Mouse (Mus musculus) forebrain, embryonic 16.5 days (tissue): ENCODE data around the gene Grrp1. TPM values are rescaled to one million over a fixed set of nuclear protein-coding genes. Genes with fewer than 3 reads are reported as not detected.

Source experiments
- ATAC-seq: fragments of 200-750 bp; cut with Nextera tagmentation; 2 replicates; pipeline ENCODE4 v1.8.0; 2017; ENCODE audit warnings: mild to moderate bottlenecking, moderate library complexity
- H3K27ac ChIP-seq: fragments of 300-500 bp; sonication (generic); 2 replicates; pipeline ENCODE4 v1.5.1; 2014; ENCODE audit warnings: low read length, control low read depth
- H3K27me3 ChIP-seq: fragments of 300-500 bp; sonication (generic); replicated peaks from 2 replicates; pipeline ENCODE4 v1.6.1; 2014; ENCODE audit warnings: low read length; ENCODE audit not compliant: control insufficient read depth, insufficient read depth
- H3K36me3 ChIP-seq: fragments of 300-500 bp; sonication (generic); 2 replicates; pipeline ENCODE4 v1.6.1; 2014; ENCODE audit not compliant: control insufficient read depth, insufficient read depth
- H3K4me1 ChIP-seq: fragments of 300-500 bp; sonication (generic); replicated peaks from 2 replicates; pipeline ENCODE4 v1.6.1; 2014; ENCODE audit warnings: low read length; ENCODE audit not compliant: control insufficient read depth, insufficient read depth
- H3K4me2 ChIP-seq: fragments of 300-500 bp; sonication (generic); 2 replicates; pipeline ENCODE4 v1.6.1; 2014; ENCODE audit warnings: mild to moderate bottlenecking, low read length, control low read depth
- H3K4me3 ChIP-seq: fragments of 300-500 bp; sonication (generic); replicated peaks from 2 replicates; pipeline ENCODE4 v1.5.1; 2014; ENCODE audit warnings: mild to moderate bottlenecking, low read length, control low read depth
- H3K9ac ChIP-seq: fragments of 300-500 bp; sonication (generic); replicated peaks from 2 replicates; pipeline ENCODE4 v1.6.1; 2014; ENCODE audit warnings: low read depth, low read length, control low read depth
- H3K9me3 ChIP-seq: fragments of 300-500 bp; sonication (generic); 2 replicates; pipeline ENCODE4 v1.6.1; 2016; ENCODE audit warnings: low read length; ENCODE audit not compliant: control insufficient read depth
- WGBS: fragments of 180-500 bp; shearing (Covaris S2); extraction: QIAGEN DNeasy Blood & Tissue Kit; methylation state at CpG from one replicate; pipeline ENCODE4 v1.1.7; 2014; 5-methylcytosine and 5-hydroxymethylcytosine counted together
- polyA plus RNA-seq: library from polyadenylated mRNA; unstranded; fragments of >200 nt; fragmentation: Nextera tagmentation; extraction: Ambion mirVana; gene quantifications from 2 replicates; pipeline ENCODE4 v1.2.1, GENCODE M21; 2015

Grrp1 gene
- polyA plus RNA-seq, 1 experiment from 2014 or later: 12.5 TPM

DNA sequence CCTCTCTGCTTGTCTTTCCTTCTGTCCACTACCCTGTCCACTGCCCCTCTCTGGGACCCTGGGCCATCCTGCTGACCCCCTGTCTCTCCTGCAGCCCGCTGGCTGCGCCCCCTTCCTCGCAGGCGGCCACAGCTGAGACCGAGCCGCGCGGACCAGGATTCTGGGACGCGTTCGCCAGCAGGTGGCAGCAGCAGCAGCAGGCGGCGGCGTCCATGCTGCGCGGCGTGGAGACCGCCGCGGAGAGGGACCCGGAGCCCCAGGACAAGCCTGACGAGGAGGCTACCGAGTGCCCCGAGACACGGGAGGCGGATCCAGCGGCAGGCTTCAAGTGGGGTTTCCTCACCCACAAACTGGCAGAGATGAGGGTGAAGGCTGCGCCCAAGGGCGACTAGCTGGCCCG lies 4.3 kb downstream of the Grrp1 start:
- peak; percentile 48 for ATAC-seq
- Histone ChIP-seq H3K27me3 (peaks cover 52% of the 10 kb centered on the region), H3K4me3 (peak overlapping the region; percentile 59), H3K9me3 (no peaks in the 10 kb centered on the region), H3K27ac (no peak overlapping the region), H3K4me1 (peaks cover 42% of the 10 kb centered on the region), H3K9ac (peak overlapping the region; percentile 49), H3K4me2 (peak overlapping the region; percentile 78), H3K36me3 (no peaks in the 10 kb centered on the region)
- WGBS: under 1% methylated on average over 30 of the region's 30 CpGs

DNA sequence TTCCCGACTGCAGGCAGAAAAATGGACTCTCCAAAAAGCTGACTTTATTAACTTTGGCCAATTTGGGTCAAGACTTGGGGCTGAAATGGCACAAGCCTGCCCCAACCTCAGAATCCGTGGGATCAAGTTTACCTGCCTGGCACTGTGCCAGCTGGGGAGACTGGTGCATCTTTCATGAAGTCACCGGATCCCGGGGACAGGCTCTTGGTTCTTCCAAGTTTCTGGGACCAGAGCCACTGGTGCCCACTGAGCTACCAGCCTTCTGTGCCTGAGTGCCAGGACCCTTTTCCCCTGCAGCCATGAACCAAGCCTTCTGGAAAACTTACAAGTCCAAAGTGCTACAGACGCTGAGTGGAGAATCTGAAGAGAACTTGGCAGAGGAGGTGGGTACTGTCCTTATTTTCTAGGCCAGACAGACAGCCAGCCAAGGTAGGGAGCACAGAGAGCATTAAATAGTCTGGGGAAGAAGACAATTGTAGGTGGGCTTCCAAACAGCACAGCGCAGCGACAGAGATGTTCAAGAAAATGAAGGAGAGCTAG lies 7.1 kb downstream of the Grrp1 start, which contains the start of gene Gm30191:
Gene Gm30191, plus strand, starts transcription at position 217 of the 540 bp plus-strand sequence.
- Histone ChIP-seq H3K27ac (no peak within 1 kb of the TSS), H3K4me2 (peak within 1 kb of the TSS; percentile 70), H3K36me3 (no peaks in the 10 kb centered on the region), H3K27me3 (peaks cover 27% of the 10 kb centered on the region), H3K9ac (peak within 1 kb of the TSS; percentile 72; the same call in 1 of the 2 replicates), H3K4me3 (peak within 1 kb of the TSS; percentile 78), H3K9me3 (no peaks in the 10 kb centered on the region), H3K4me1 (peaks cover 35% of the 10 kb centered on the region)
- no peak for ATAC-seq
- 65% methylated on average over 7 of the region's 7 CpGs for WGBS

DNA sequence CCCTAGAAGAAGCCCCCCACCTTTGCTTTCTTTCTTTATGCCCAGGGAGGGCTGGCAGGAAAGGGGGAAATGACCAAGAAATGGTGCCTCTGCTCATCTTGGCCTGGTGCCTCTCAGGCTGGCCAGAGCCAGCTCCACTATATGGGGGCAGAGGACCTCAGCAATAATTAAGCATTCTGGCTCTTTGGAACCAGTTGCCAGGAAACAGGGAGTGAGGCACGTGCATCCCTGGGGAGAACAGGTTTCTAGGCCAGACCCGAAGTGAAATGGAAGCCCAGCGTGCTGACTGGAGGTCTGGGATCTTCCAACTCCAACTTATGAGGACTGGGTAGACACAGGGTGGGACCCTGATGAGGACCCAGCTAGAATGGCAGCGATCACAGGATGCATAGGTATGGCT lies 7.7 kb downstream of the Grrp1 start:
- Histone ChIP-seq H3K9ac (no peak overlapping the region), H3K4me3 (no peak overlapping the region), H3K27ac (no peak overlapping the region), H3K4me2 (no peak overlapping the region), H3K9me3 (no peaks in the 10 kb centered on the region), H3K36me3 (no peaks in the 10 kb centered on the region), H3K4me1 (peaks cover 32% of the 10 kb centered on the region), H3K27me3 (peaks cover 23% of the 10 kb centered on the region)
- ATAC-seq: peak; percentile 14; the same call in 1 of the 2 replicates
- WGBS: 29% methylated on average over 4 of the region's 4 CpGs

DNA sequence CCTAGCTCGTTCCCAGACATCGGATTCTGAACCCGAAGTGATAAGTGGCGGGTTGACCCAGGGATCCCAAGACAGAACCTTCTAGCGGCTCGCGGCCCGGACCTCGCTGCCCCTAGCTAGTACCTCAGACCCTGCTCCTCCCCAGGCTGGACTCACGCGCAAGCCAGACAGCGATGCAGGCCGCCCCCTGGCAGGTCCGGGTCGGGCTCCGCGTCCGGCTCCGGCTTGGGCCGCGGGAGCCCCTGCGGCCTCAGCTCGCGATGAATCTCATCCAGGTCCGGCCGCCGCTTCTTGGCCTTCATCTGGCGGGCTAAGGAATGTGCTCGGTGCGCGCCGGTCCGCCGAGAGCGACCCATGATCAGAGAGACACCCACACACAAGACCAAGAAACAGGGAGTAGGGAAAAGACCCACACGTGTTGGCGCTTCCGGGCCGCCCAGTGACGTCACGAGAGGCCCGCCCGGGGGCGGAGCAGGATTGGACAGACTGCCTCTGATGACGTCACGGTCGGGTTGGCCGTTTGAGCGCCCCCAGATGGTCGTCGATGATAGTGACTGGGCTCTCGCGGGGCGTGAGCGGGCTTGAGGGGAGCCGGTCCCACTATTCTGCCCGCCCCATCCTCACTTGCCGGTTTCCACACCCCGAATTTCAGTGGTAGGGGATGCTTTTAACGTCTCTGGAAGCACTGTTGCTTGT lies 8.6 kb downstream of the Grrp1 start, which contains the start of gene Zfp593:
Gene Zfp593, minus strand, starts transcription at position 445 of the 696 bp plus-strand sequence.
- Histone ChIP-seq H3K27me3 (peaks cover 14% of the 10 kb centered on the region; the same call in 1 of the 2 replicates), H3K4me3 (peak within 1 kb of the TSS; percentile 78), H3K27ac (no peak within 1 kb of the TSS), H3K36me3 (no peaks in the 10 kb centered on the region), H3K9ac (peak within 1 kb of the TSS; percentile 72), H3K4me1 (peaks cover 23% of the 10 kb centered on the region), H3K4me2 (peak within 1 kb of the TSS; percentile 70), H3K9me3 (no peaks in the 10 kb centered on the region)
- WGBS: under 1% methylated on average over 60 of the region's 60 CpGs
- ATAC-seq: peak; percentile 73

DNA sequence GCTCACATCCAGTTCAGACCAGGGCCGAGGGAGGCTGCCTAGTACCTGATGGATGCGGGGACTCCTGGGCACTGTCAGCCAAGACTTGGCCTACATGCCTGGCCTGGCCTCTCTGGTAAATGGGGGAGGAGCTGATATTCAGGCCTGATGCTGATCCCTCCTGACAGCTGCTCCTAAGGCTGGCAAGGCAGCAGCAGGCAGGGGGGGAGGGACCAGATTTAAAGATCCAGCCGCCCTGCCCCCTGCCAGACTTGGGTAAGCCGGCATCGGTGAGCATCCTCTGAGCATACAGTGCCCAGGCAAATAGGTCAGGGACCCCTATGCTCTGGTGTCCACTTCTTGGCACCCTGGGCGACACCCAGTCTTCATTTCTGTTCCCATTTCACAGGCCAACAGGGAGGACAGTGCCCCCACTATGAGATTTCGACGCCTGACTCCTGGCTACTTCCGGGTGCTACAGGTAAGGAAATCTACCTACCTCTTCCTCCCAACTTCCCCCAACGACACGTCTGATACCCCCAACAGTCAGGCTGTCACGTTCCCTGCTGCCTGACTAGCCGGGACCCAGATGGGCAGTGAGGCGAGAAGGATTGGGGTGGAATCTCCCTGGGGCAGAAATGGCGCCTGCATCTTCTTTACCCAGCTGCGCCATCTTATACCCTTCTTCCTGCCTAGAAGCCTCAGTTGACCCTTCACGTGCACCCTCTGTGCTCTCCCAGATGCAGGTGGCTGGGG lies 10.2 kb downstream of the Grrp1 start, which contains the start of gene E130218I03Rik:
Gene E130218I03Rik, plus strand, starts transcription at position 147 of the 735 bp plus-strand sequence.
- Histone ChIP-seq H3K27ac (no peak within 1 kb of the TSS), H3K4me1 (peaks cover 16% of the 10 kb centered on the region), H3K36me3 (no peaks in the 10 kb centered on the region), H3K9ac (no peak within 1 kb of the TSS; the same call in 1 of the 2 replicates), H3K9me3 (no peaks in the 10 kb centered on the region), H3K4me2 (peak within 1 kb of the TSS; percentile 70; the same call in 1 of the 2 replicates), H3K27me3 (peaks cover 6% of the 10 kb centered on the region; the same call in 1 of the 2 replicates), H3K4me3 (no peak within 1 kb of the TSS)
- no peak for ATAC-seq
- WGBS: 93% methylated on average over 17 of the region's 17 CpGs

DNA sequence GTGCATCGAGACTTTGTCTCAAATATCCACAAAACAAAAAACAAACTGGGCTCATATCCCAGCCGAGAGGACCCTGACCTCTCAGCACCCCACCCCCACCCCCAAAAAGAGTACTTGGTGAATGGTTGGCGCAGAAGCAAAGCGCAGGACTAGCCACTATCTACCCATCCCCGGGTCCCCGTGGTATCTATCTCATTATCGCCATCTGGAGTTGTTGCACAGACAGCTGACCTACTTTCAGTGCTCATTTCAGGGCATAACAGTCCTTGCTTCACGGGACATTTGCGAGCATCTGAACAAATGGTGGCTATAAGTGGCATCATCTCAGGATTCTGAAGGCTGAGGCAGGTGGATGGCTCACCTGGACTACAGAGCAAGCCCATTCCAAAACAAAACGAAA lies 15.2 kb downstream of the Grrp1 start:
- peaks cover 7% of the 10 kb centered on the region for H3K4me1 ChIP-seq
- H3K9me3 ChIP-seq: no peaks in the 10 kb centered on the region
- H3K4me2 ChIP-seq: peak overlapping the region; percentile 8; the same call in 1 of the 2 replicates
- no peak overlapping the region for H3K9ac ChIP-seq
- H3K4me3 ChIP-seq: no peak overlapping the region
- H3K36me3 ChIP-seq: no peaks in the 10 kb centered on the region
- ATAC-seq: no peak
- H3K27me3 ChIP-seq: peaks cover 3% of the 10 kb centered on the region
- WGBS: 11% methylated on average over 10 of the region's 10 CpGs
- H3K27ac ChIP-seq: no peak overlapping the region

DNA sequence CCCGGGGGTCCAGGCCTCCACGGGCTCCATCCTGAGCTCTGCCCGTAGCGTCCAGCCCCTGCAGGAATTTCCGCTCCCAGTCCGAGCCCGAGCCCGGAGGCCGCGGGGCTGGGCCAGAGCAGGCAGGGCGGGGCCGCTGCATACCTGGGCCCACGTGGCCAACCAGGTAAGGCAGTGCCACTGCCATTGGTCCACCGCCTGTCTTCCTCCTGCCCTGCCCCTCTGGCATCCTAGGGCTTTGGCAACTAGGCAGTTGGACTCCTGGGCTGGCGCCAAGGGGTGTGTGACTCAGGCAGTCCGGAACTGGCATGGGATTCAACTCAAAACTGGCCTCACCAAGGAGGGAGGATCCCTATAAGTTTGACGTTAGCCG lies 15.6 kb downstream of the Grrp1 start, which contains the start of gene Cnksr1:
Gene Cnksr1, minus strand, starts transcription at position 121 of the 373 bp plus-strand sequence.
- ATAC-seq: no peak
- H3K36me3 ChIP-seq: no peaks in the 10 kb centered on the region
- WGBS: 5% methylated on average over 18 of the region's 18 CpGs
- no peak within 1 kb of the TSS for H3K27ac ChIP-seq
- H3K4me2 ChIP-seq: peak within 1 kb of the TSS; percentile 8; the same call in 1 of the 2 replicates
- no peak within 1 kb of the TSS for H3K9ac ChIP-seq
- H3K27me3 ChIP-seq: peaks cover 3% of the 10 kb centered on the region
- no peak within 1 kb of the TSS for H3K4me3 ChIP-seq
- H3K9me3 ChIP-seq: no peaks in the 10 kb centered on the region
- peaks cover 7% of the 10 kb centered on the region for H3K4me1 ChIP-seq

DNA sequence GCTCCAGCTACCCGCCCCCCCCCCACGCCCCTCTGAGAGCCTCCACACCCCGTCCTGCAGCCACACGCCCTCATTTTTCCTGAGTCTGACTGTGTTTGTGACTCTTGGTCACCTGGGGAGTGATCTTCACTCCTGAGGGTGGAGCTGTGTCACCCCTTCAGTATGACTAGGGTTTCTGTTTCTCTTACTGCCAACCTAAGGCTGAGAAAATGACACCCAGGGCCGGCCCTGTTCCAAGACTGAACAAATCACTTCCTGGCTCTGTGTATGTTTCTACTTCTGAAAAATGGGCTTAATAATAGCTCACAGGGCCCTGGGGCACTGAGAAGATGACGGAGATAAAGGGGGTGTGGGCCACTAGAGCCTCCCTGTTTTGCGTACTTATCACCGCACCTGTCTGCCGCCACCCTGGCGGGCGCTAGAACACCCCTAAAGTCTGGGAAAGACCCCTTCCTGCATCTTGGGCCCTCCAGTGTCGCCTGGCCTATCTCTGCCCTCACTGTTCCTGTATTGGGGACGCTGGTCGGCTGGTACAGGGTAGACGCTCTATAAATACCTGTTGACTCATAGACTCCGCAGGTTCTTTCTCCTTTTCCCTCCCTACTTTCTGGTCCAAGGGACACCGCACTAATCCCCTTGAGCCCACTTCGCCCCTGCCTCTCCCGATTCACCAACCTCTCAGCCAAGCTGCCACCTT lies 16.2 kb downstream of the Grrp1 start:
- 21% methylated on average over 19 of the region's 19 CpGs for WGBS
- H3K27ac ChIP-seq: no peak overlapping the region
- peaks cover 7% of the 10 kb centered on the region for H3K4me1 ChIP-seq
- H3K36me3 ChIP-seq: no peaks in the 10 kb centered on the region
- H3K4me3 ChIP-seq: no peak overlapping the region
- ATAC-seq: no peak
- H3K4me2 ChIP-seq: no peak overlapping the region
- no peaks in the 10 kb centered on the region for H3K9me3 ChIP-seq
- H3K27me3 ChIP-seq: peaks cover 3% of the 10 kb centered on the region
- H3K9ac ChIP-seq: no peak overlapping the region
